Mouse (Mus musculus): ENCODE data around the gene Rab12.

Gene Rab12

DNA sequence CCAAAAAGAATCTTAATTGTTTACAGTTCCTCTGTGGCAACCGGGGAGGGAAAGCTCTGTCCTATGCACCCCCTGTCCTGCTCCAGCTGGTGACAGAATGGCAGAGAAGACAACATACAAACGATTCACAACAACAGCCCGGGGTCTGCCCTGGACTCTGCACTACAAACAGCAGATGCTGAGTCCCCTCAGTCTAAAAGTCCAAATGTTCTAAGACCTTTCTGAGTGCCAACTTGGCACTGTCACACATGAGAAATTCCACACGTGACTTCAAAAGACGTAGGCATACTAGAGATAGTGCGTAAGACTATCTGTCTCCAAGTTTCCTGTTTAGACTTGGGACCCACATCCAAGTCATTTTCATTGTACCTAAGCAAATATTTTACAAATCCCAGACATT, 16.7 kb downstream of the Rab12 start:
- no peak for DNase-seq (ENCODE audit: low spot score in 2 of 2)

DNA sequence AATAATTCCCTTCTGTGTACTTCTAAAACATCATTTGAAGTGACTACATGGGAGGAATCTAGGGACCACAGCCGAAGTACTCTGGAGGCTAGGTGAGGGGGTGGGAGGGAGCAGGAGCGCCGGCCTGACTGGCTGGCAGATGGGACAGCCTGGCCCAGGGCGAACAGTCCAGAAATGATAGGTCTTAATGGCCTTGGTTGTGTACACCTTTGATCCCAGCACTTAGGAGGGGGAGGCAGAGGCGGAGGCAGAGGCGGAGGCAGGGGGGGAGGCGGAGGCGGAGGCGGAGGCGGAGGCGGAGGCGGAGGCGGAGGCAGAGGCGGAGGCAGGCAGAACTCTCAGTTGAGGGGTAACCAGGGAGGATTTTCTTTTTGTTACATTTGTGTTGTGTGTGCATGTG, 20.9 kb downstream of the Rab12 start:
- DNase-seq (ENCODE audit: low spot score in 2 of 2) = no peak

DNA sequence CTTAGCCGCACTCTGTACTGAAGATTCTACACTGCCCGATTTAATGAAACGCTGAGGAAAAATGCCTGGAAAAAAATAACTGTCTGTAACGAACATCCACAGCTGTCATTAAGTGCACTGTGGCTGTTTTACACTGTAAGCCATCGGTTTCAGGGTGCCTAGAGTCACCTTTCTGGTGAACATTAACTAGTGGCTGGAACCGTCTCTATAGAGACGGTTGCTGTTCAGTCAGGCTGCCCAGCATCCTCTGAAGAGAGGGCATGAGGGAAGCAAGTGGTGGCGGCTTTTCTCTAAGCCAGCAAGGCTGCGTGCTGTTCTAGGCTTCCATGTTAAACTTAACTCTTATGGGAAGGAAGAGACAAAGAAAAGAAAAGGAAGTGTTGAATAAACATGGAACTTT, 22.9 kb downstream of the Rab12 start:
- no peak for DNase-seq (ENCODE audit: low spot score in 2 of 2)

GRCm38 (mm10) chr17:66490022-66490601, 29.4 kb downstream of the Rab12 start:
- DNase-seq (ENCODE audit: low spot score in 2 of 2) = peak in 1 of 2 experiments; percentile 10

- no peak for DNase-seq (ENCODE audit: low spot score in 2 of 2)
Observed at GRCm38 (mm10) chr17:66486576-66486975, 33.0 kb downstream of the Rab12 start.

- DNase-seq (ENCODE audit: low spot score in 2 of 2) = peak; percentile 12 to 25
Observed at GRCm38 (mm10) chr17:66485742-66486141, 33.8 kb downstream of the Rab12 start.

GRCm38 (mm10) chr17:66484965-66485364, 34.6 kb downstream of the Rab12 start:
- no peak for DNase-seq (ENCODE audit: low spot score in 2 of 2)

DNA sequence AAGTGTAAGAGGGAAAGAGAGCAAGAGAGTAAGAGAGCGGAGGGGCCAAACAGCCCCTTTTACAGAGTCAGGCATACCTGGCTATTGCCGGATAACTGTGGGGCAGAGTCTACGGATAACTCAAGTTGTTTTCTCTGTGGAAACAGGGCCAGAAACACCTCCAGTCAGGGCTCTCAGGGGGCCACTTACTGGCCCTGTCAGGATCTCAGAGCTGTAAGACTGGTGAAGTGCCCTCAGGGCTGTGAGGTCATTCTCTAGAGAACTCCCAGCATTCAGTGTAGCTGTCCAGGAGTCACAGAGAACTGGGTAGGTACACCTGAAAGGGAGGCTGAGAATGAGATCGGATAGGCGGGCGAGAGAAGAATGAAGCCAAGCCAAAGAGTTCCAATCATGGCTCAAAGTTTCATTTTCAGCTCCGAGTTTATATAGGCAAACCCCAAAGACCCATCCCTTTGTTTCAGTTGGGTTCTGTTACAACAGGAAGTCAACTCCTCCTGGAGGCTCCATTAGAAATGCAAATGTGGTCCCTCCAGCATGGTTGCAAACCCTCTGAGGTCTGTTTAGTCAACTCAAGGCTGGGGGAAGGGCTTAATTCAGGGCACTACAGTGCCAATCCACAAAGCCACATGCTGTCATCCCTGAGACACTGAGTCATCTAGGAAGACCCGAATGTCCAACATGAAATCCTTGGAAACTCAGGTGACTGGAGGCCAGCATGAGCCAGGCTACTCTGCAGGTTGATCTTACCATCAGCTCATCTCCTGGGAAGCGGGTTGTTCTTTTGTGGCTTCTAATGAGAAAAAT, 35.7 kb downstream of the Rab12 start:
- DNase-seq (ENCODE audit: low spot score in 2 of 2) = no peak

- no peak for DNase-seq (ENCODE audit: low spot score in 2 of 2)
Observed at GRCm38 (mm10) chr17:66481295-66481694, 38.2 kb downstream of the Rab12 start.

DNA sequence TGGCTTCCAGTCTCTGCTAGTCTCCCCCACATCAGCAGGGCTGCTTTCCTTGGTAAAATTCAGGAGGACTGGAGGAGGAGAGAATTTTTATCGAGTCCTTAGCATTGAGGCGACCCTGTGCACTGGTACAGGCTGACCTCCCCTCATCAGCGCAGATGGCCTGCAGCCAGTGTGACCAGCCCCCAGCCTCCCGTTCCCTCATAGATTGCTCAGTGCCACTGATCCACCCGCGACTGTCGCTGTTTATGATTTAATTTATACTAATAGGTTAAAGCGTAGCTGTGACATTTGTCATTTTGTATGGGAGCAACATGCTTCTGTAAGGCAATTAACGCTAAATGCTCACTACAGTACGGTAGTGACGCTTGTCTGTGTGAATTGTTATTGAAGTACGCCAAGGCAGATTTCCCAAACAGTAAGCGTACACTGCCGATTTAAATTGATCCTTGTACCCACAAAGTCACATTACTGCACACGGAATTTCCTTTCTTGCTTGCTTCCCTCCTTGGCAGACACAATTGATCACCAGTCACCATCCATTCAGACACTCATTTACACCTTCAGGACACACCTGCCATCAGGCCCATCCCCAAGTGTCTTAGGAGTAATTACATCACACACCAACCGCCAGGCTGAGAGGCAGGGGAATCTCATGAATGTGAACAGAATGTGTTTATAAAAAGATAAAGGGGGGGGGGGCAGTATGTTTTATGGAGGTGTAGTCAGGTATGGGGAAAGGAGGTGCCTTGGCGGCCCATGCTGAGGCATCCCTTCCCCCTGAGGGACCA, 38.8 kb downstream of the Rab12 start:
- DNase-seq (ENCODE audit: low spot score in 2 of 2) = no peak

- DNase-seq (ENCODE audit: low spot score in 2 of 2) = no peak
Observed at GRCm38 (mm10) chr17:66479813-66480490, 39.6 kb downstream of the Rab12 start.

GRCm38 (mm10) chr17:66479311-66479710, 40.2 kb downstream of the Rab12 start:
- no peak for DNase-seq (ENCODE audit: low spot score in 2 of 2)

DNA sequence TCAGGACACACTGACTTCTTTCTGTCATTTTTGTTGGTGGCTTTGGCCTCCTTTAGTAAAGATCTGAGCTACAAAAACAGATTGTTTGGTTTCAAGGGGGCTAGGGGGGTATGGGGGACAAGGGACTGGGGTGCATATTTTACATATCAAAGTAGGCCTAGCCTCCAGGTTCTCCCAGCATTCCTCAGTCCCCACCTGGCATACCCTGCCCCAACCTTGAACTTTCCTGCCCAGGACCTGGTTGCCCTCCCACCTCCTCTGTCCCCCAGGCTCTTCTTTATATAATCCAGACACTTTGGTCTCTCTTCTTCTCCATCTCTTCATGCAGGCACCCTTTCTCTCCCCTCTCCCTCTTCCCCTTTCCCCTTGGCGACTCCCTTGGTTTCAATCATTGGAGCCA, 46.3 kb downstream of the Rab12 start:
- no peak for DNase-seq (ENCODE audit: low spot score in 2 of 2)

DNA sequence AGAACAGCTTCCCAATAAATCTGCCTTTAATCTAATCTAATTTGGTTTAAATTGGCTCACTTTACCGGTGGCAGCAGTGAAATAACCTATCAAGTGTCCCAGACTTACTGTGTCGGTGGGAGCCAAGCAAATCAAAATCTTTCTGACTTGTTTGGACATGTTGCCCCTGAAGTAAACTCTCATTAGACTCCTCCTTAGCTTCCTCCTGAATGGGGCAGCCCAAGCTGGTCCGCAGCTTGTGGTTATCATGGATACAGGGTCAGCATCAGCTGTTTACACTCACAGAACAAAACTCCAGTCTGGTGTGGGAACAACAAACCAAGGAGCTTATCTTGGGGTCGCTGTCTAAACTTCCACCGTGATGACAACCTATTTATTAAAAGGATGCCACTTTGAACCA, 47.8 kb downstream of the Rab12 start:
- no peak for DNase-seq (ENCODE audit: low spot score in 2 of 2)

GRCm38 (mm10) chr17:66471252-66471651, 48.3 kb downstream of the Rab12 start:
- no peak for DNase-seq (ENCODE audit: low spot score in 2 of 2)

- DNase-seq (ENCODE audit: low spot score in 2 of 2) = no peak
Observed at GRCm38 (mm10) chr17:66470020-66470419, 49.5 kb downstream of the Rab12 start.

- DNase-seq (ENCODE audit: low spot score in 2 of 2) = no peak
Observed at GRCm38 (mm10) chr17:66457278-66457677, 62.3 kb downstream of the Rab12 start.

DNA sequence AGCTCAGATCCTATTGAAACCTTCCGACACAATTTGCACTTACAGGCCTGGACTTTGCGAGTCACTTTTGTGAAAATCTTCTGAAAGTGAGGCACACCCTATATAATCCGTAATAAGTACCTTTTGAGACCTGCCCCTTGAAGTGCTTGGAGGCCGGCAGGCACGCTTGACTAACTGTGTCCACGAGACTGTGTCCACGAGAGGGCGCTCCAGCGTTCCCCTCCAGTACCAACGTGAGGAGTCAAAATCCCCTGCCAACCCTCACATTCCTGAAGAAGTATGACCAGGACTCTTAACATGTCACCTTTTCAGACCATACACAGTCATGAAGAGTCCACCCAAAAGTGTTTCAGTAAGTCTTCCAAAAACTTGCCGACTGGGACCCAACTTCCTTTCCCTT, 68.4 kb downstream of the Rab12 start:
- DNase-seq (ENCODE audit: low spot score in 2 of 2) = peak in 1 of 2 experiments; percentile 38

DNA sequence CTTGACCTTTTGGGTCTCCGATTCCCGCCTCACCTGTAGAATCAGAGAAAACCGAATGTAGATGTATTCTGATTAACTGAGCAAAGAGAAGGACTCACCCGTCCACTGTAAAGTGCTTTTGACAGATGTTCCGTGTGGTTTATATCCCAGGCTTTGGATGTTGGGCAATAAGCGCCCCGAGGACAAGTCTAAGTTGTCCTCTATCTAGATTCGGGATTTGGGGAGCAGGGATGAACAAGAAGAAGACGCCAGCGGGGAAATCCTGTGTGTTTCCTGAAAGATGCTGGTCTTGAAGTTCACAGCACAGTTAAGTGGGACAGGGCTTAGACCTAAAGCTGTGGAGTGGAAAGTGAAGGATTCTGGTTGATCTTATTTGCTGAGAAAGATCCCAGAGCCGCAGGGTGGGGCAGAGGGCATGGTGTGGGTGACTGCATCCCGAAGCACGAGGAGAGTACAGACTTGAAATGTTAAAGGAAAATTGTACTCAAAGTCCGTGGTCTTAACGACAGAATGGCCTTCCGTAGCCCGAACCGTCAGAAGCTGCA, 68.9 kb downstream of the Rab12 start:
- DNase-seq (ENCODE audit: low spot score in 2 of 2) = no peak

DNA sequence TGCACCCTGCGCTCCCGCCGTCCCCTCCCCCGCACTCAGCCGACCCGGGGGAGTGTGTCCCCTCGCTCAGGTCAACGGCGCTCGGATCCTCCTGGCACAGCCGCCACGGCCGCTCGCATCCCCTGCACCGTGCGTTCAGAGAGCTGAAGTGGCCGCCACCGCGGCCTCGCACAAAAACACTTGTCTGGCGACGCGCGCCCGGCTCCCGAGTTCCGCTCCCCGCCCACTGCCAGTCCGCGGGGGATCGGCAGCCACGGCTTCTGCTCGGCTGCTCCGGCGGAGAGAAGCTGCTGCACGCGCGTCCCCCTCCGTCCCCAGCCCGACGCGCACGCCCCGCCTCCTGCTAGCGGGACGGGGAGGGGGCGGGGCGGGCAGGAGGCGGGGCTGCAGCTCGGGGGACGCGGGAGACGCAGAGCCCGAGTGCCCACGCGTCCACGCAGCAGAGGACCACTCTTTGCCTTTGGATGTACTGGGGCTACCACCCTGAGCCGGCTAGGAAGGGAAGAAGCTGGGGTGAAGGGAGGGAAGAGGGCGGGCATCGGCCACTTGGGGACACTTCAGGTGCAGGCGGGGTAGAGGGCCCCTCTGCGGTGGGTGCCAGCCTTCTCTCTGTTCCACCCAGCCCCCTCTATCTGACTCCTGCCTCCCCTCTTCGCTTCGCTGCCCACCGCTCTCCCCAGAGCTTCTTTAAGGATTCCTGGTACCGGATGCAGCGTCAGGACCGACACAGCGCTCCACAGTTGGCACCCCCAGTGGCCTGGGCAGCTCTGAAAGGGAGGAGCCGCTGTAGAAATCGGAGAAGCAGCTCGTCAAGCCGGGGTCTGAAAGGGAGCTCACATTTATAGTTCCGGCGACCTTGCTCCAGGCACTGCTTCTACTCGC, 69.8 kb downstream of the Rab12 start, which contains the start of gene Mtcl1:
Gene Mtcl1 (minus strand): TSS at position 291 of the 882 bp plus-strand sequence.
- DNase-seq (ENCODE audit: low spot score in 2 of 2) = no peak

Measured in spleen, postnatal 14 days (tissue).